Mouse (Mus musculus) brain, adult 2 months (tissue): Measurements from ENCODE around the gene Tbrg4.
A peak's percentile ranks its signal among the peaks of the same experiment; 100 is the strongest.

Experiments
- DNase-seq: peaks from one replicate; pipeline ENCODE4 v3.0.0; 2011; ENCODE audit warnings: low read depth, low spot score

The Tbrg4 gene

DNA sequence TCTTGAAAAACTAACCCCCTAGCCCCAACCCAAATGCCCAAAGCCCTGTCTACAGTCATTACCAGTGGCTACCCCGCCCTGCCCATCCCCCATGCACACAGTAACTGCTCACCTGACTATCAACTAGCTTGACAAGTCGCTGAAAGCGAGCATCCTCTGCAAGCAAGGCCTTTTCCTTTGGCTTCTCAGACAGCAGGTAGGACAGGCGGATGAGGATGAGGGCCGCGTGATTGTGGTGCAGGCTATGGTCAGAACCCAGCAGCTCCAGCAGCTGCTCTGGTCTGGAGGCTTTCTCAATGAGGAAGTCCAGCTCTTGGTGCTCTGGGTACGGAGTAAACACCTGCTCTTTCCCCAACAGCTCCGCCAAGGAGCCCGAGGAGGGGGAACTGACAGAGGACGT is 2.2 kb downstream of the Tbrg4 start:
- DNase-seq = no peak

DNA sequence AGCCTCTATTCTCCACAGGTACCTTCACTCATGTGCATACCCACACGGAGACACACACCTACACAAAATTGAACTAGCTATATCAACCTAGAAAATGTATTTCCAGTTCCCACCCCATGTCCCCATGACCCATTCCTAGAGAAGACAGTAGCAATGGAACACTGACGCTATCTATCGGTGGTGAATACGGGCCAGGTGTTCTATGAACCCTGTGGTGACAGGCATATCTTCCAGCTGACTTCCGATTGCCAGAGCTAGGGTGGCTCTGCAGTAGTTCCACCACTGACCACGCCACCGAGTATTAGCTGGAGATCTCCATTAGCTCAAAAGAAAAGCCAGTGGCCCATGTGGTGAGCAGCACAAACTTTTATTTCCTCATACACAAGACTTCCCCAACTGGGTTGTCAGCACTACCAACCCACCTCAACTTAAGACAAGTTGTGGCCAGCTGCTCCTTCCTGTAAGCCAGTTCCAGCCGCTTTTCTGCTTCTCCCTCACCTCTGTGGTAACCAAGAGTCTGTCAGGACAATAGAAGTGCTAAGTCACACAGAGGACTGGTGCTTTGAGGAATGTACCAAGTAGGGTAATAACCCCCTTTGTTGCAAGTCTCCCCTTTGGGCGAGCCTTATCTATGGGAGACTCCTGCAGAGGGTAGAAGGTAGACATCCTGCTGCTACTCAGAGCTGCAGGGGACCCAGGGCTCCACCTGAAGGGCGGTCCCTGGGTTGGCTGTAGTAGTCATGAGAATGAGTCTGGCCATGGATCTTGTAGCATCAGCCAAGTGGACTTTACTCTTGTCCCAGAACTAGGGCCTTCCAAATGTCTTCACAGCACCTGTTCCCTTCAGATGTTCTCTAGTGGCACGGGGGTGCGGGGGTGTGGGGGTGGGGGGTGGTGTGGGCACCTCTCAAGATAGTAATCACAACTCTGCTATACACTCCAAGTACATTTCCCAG is 10.3 kb downstream of the Tbrg4 start:
- DNase-seq = no peak

DNA sequence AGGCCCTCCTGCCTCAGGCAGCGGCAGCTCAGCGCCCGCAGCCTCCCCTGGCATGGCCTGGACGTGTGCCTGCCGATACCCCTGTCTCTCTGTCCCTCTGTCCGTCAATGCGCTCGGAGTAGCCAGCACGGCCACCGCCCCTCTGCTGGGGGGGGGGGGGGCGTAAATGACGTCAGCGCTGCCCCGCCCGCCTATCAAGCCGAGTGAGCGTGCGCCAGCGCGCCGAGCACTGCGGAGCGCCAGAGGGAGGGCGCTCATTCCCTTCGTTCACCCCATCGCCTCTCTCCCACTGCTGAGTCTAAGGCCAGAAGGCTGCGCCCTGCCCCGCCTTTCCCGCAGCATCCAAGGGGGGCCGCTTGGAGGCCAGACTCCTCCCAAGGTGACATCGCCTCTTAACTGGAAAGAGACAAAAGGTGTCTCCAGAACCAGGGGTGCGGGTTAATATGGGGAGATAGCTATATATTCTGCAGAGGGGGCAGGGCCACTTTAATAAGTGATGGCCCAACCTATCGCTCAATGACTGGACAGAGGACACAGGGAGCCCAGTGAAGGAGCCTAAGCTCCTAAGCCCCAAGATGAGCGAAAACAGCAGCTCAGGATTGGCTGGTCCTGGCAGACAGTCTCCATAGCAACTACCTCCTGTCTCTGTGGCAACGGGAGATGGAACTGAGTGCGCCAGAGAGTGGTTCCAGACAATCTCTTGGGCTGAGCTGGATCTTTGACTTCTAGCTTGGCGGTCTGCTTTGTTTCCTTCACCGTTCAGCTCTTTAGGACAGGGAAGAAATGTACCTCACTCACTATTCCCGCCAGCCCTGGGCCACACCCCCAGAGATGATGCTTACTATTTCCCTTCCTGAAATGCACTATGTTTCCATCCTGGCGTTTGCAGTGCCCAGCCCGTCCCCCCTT is 20.1 kb downstream of the Tbrg4 start, which contains the start of gene Nacad:
Gene Nacad (minus strand): TSS at position 563 of the 909 bp plus-strand sequence.
- peak; percentile 98 for DNase-seq

DNA sequence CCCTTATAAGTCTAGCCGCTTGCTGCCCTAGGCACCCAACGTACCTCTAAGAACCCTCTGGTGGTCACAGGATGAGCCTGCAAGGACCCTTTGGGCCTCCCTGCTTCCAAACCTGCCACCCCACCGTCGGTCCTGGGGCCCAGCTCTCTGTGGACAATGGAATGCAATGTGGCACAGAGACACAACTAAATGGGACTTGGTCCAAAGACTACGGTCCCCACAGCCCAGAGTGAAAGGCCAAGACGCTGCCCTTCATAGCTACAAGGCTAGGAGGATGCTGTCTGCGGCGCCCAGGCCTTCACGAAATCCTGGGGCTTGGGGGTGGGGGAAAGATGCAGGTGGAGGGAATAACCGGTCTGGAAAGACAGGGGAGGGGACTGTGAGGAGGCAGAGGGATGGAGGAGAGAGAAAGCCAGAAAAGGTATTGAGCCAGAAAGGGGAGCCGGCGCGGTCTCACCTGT is 20.8 kb downstream of the Tbrg4 start:
- DNase-seq = peak; percentile 73

DNA sequence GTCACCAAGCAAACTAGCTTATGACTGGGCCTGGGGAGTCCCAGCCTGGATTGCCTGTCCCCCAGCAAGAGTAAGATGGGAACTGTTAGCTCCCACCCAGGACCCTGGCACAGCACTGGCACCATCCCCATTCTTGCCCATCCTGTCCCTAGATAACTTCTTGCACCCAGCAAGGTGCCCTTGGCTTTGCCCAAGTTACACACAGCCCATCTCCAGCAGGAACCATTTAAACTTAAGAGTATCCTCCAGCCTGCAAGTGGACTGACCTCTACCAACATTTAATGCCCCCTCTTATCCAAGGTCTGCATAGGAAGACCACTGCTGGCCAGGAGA is 21.3 kb downstream of the Tbrg4 start:
- peak; percentile 17 for DNase-seq

DNA sequence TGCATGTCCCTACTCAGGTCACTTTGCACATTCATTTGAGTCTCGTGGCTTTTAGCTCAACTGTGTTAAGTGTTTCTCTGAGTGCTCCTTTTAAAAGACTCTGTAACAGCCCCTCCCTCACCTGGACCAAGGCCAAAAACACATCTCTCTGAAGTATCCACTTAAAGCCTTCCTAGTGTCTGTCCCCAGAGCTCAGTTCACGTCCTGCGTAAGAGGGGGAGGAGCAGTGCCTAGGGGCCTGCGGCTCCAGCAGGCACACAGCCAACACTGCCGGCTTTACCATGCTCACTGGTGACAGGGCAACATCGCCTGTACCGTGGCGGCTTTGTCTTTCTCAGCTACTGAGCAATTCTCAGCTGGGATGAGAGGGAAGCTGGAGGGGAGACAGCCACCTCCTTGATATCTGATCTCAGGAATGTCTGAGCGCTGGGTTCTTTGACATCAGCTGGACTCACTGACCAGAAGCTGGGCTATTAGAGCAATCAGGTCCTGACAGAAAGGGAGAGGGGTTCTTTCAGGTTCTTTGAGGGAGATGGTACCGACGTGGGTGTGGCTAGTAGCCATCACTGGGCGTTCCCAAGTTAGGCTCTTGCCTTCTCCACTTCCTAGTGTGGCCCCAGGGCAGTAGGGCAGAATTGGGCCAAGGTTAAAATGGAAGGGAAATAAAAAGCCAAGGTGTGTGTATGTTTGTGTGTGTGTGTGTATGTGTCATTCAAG is 21.8 kb downstream of the Tbrg4 start:
- DNase-seq = peak; percentile 90

DNA sequence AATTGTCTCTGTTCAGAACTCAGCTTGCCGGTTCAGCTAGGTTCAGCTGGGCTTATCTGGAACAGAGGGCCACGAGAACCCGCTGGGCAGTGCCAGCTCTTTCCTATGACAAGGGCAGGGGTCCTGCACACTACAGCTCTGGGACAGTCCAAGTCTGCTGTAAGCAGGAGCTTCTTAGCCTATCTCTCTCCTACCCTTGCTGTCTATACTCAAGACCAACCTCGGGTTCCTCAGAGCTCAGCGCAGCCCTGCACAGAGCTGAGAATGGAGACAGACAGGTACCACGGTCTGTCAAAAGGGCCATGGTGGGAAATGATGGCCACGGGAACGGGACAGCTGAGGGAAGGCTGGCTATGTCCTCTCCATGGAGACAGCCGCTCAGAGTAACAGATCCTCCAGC is 22.6 kb downstream of the Tbrg4 start:
- no peak for DNase-seq

DNA sequence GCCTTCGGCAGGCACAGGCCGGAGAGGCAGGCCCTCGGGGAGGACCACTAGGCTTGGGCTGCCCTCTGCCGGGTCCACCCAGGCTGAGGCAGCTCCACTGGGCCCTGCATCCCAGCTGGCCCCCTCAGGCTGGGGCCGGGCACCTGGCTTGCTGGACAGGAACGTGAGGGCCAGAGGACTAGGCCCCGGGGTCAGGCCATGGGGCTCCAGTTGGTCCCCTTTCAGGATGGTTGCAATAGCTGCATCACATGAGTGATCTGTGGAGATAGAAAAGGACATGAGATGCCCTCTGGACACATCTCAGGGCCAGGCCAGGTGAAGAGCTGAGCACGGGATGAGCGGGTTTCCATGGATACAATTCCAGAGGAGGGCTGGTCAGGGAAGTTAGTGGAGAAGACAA is 23.2 kb downstream of the Tbrg4 start:
- DNase-seq = no peak

DNA sequence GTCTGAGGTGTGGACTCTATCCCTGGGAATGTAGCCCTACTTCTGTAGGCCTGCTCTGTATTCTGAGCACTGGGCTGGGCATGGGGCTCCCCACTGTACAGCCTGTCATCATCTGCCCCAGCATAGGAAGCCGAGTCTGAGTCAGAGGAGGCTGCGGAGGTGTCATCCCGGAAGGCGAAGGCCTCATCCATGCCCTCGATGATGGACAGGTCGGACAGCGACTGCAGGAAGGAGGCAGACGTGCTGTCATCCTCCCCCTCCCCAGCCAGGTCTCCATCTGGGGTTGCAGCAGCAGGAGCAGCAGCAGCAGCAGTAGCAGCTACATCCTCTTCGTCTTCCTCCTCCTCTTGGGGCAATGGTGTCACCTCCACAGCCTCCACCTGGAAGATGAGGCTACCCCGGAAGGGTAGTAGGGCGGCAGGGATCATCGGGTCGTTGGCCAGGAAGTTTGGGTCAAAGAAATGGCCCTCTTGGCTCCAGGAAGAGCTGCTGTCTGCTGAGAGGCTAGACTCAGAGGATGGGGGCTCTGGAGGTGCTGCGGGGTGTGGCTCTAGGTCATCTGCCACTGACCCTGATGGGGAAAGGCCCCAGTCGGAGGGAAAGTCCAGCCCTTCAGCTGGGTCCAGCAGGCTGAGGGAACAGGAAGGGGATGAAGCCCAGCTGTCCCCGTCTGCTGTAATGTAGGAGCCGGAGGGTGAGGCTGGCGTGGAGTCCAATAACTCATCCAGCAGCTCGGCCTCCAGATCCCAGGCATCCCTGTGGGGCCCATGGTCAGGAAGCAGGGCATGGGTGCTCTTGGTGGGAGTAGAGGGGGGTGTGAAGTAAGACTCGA is 24.0 kb downstream of the Tbrg4 start:
- DNase-seq = peak; percentile 36

DNA sequence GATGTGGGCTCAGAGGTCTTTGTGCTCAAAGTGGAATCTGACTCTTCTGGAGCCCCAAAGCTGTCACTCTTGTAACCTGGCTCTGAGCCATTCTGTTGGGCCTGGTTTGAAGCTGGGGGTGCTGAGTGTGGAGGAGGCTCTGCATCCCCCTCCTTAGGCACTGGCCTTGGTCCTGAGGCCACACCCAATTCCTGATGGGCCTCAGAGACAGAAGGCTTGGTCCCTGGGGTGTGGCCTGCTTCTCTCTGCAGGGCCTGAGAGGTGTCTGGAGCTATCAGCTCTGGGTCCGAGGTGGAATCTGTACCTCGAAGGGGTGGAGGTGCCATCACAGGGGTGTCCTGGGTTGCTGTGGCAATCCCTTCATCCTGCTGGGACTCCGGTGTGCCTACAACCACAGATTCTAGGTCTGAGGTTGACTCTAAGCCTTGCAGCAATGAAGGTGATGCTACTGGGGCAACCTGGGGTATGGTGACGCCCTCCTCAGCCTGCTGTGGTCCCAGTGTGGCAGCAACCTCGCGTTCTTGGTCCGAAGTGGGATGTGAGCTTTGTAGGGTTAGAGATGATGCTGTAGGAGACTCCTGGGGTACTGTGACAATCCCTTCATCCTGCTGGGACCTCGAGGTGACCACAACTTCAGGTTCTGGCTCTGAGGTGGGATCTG is 25.5 kb downstream of the Tbrg4 start:
- peak; percentile 27 for DNase-seq

DNA sequence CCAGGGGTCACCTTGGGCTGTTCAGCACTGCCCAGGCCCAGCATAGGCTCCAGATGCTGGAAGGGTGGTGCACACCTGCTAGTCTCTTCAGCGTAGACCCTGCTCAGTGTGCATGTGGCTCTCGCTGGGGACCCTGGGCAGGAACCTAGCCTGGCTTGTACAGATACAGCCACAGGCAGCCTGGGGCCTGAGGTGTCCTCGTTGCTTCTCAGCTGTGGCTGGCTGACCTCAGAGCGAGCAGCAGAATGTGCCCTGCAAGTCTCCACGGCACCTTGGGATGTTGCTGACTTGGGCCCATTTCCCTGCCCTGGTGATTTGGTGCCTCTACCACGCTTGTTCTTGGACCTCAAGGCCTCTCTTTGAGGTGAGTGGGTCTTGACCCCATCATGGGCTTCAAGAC is 26.0 kb downstream of the Tbrg4 start:
- peak; percentile 29 for DNase-seq

DNA sequence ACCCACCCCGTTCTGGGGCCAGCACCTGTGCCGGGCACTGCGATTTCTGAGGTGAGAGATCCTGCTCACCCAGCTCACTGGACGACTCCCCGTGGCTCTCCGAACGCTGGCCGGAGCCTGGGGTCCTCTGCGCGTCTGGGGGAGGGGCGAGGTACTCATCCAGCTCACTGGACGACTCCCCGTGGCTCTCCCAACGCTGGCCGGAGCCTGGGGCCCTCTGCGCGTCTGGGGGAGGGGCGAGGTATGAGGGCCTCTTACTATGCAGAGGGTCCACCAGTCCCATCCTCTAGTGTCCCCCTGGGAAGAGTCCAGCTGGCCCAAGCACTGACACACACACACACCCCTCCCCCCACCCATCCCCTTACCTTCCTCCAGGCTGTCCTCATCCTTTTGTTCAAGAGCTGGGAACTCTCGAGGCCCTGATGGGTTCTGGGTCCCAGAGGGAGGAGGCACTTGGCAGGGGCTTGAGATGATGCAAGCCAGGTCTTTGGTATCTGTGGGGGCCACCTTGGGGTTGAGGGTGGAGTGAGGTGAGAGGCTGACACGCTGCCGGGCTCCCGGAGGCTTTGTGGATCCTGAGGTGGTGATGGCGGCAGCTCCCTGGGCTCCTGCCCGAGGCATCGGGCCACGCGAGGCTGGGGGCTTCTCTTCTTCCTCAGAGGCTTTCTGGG is 26.7 kb downstream of the Tbrg4 start:
- peak; percentile 39 for DNase-seq

DNA sequence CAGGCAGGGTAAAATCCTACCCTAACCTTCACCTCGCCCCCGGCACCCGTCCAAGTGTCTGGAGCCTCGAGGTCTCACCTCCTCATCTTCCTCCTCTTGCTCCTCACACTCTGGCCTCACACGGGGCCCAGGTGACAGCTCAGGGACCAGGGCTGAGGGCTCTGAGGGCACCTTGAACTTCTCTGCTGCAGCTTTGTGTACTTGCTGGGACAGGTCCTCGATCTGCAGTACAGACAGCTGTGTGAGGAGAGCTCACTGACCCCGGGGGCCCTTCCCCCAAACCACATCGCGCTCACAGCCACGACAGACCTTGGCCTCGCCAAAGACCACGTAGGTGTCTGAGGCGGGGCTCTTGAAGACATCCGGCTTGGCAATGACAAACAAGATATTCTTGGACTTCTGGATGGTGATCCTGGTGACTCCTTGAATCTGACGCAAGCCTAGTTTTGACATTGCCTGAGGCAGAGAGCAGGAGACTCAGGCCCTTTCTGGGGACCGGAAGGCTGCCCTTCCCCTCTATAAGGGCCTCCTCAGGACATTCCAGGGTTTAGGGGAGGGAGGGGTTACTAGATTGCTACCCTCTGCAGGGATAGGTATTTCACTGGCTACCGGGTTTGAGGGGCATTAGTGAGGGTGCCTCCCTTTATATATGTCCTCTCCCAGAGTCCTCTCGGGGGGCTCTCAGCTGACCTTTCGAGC is 27.5 kb downstream of the Tbrg4 start:
- DNase-seq = peak; percentile 47

DNA sequence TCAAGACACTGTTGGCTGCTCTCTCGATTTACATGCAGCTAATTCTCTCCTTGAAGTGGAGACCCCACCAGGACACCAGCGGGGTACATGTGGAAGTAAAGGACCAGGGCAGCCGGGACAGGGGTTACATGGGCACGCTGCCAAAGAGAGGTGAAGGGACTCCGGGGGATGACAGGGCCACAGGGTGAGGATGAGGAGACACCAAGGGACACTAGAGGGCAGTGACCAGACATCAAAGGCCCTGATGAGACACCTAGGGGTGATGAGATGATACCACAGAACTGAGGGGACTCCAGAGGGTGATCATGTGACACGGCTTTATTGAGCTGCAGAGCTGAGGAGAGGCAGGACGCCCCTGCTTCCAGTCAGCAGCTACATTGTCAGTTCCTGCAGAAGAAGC is 28.3 kb downstream of the Tbrg4 start:
- DNase-seq = peak; percentile 56

DNA sequence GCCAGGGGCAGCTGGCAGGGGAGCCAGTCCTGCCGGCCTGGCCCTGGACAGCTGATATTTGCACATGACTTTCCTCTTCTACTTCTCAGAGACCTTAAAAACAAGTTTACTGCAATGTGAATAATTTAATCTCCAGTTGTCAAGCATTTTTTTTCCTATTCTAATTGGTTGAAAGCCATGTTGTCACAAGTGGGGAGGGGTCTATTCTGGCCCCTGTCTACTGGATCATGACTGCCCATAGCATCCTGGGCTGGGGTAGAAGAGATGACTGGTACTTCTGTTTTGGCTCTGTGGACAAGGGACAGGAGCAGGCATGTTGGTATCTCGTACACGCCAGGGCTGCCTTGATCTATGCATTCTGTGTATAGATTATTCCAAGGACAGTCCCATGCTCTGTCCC is 29.3 kb downstream of the Tbrg4 start:
- no peak for DNase-seq

DNA sequence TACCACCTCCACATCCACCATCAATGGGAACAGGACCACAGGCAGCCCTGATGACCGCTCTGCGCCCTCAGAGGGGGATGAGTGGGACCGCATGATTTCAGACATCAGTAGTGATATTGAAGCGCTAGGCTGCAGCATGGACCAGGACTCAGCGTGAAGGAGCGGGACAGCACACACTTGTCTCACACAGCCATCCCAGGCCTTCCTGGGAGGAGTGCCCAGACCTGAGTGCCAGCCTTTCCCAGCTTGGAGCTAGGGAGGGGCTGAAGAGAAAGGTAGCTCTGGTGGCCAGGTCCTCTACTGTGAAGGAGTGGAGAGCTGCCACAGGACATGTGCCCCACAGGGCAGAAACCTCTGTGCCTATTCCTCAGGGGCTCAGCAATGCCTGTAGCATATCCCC is 29.7 kb downstream of the Tbrg4 start:
- peak; percentile 27 for DNase-seq

DNA sequence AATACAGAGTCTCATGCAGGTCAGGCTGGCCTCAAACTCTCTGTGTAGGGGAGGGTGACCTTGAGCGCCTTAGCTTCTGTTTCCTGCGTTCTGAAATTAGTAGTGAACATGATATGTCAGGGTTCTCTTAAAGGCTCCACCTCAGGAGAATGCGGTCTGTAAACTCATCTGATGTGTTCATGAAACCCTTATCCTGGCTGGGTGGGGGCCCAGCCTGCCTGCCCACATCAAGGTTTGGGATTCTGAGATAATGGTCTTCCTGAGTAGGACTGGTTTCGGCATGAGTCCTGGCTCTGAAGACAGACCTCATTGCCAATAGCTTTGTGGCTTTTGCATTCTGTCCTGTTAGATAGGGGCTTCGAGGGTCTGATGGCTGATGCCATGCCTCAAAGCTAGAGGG is 30.5 kb downstream of the Tbrg4 start:
- no peak for DNase-seq

DNA sequence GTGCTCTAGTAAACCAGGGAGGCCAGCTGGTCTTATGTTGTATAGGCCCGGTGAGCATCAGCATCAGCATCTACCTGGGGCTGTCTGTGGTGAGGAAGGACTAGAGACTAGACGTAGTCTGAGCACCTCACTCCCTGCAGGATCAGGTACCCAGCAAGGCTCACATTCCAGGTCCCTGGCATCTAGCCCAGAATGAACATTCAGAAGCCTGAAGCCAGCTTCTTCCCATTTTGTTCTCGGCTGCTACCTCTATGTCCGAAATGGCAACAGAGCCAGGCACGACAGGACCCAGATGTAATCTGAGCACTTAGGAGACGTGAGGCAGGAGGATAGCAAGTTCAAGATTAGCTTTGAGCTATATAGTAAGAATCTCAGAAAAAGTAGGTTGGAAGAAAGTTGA is 31.0 kb downstream of the Tbrg4 start:
- peak; percentile 48 for DNase-seq

DNA sequence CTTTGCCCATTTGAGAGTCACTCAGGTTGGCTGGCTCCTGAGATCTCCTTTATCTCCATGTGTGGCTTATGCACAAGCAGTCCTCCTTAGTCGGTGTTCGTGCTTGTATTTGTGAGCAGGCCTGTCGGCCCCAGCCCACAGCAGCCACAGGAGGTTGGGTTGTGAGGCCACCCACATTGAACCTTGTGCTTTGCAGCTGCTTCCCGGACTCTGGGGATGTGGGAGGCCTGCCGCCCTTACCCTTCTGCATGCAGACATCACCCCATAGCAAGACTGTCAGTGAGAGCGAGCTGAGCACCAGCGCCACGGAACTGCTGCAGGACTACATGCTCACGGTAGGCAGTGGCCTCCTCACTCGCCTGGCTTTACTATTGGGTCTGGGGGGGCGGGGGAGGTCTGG is 32.5 kb downstream of the Tbrg4 start:
- DNase-seq = peak; percentile 51
